Mouse (Mus musculus) small intestine, adult 10 weeks (tissue): Measurements from ENCODE around the gene Ccnq. TPM values are rescaled to one million over a fixed set of nuclear protein-coding genes. Genes with fewer than 3 reads are reported as not detected.

Experiments used
- polyA plus RNA-seq: library from polyadenylated mRNA; stranded (reverse); fragments of 350-450 nt; fragmentation: Illumina TruSeq; extraction: RNeasy Lipid Tissue Mini Kit (QIAGEN cat#74804); gene quantifications from one replicate; pipeline ENCODE4 v1.2.3, GENCODE M21; 2014; ENCODE audit warnings: low replicate concordance

The Ccnq gene
- 2.2 TPM for polyA plus RNA-seq

GRCm38 (mm10) chr11:78750885-78751842, at the start of gene Ccnq:
Ccnq (minus strand) TSS chr11:78751729.

Other genes starting within 250 kb of the Ccnq start
- gene Sebox, start 248.3 kb downstream of the Ccnq start, polyA plus RNA-seq = not detected
- gene Tmem199, start 239.6 kb downstream of the Ccnq start, polyA plus RNA-seq = 15.1 TPM
- gene Poldip2, start 239.5 kb downstream of the Ccnq start, polyA plus RNA-seq = 6.3 TPM
- 53.0 TPM for gene Tnfaip1, start 215.4 kb downstream of the Ccnq start, polyA plus RNA-seq
- gene Ift20, start 215.4 kb downstream of the Ccnq start, polyA plus RNA-seq = 97.4 TPM
- gene Tmem97, start 201.0 kb downstream of the Ccnq start, polyA plus RNA-seq = 24.5 TPM
- gene Nlk, start 54.4 kb downstream of the Ccnq start, polyA plus RNA-seq = 34.8 TPM
- gene Lyrm9, start 74.9 kb upstream of the Ccnq start, polyA plus RNA-seq = 3.6 TPM
- not detected for gene Nos2, start 169.1 kb upstream of the Ccnq start, polyA plus RNA-seq
- 47.5 TPM for gene Lgals9, start 233.2 kb upstream of the Ccnq start, polyA plus RNA-seq